Mouse (Mus musculus) E14TG2a.4 (cell line): ENCODE data around the gene Adcyap1r1.

Experiments used
- CTCF ChIP-seq: conservative IDR thresholded peaks from 2 replicates; pipeline ENCODE4 v1.5.1; 2014; ENCODE audit warnings: low read length
- NANOG ChIP-seq: IDR thresholded peaks from 2 replicates; pipeline ENCODE4 v1.6.1; 2014; ENCODE audit warnings: borderline replicate concordance, low read length, mixed read lengths

DNA sequence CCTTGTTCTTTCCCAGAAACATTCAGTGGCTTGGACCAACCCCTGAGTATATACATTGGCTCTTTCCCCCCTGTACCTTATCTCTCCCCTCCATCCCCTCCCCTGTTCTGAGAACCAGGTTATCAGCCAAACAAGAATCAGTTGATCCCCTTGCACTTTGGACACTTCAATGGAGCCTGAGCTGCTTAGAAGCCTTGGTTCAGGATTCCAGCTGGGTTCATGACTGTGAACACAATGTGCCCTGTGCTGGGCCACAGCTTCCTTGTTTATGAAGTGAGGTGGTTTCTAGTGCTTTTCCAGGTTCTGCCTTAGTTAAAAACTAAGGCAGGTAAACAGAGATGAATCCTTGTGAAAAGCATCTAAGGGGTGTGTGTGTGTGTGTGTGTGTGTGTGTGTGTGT is 47.0 kb downstream of the Adcyap1r1 start:
- TF ChIP-seq CTCF, result no peak
- TF ChIP-seq NANOG, result no peak
